Mouse (Mus musculus) hematopoietic stem cell, adult 5-6 weeks (primary cell): ENCODE data around the gene H2-T24. TPM values are rescaled to one million over a fixed set of nuclear protein-coding genes. Genes with fewer than 3 reads are reported as not detected.
"Not testable (repeated sequence)": the region's sequence is repeated elsewhere in the genome, so short reads cannot be mapped to it uniquely, and the experiment has no call there.

Experiments
- ATAC-seq, 2 experiments: fragments of 125-278 bp in 1 of 2; replicated peaks in 1 of 2; 2 replicates each; pipeline ENCODE4 v1.8.0; 2016 to 2017; ENCODE audit warnings: inconsistent platforms in 2 of 2, mild to moderate bottlenecking in 2 of 2, moderate number of reproducible peaks in 2 of 2, low read depth in 1 of 2, moderate TSS enrichment in 1 of 2; ENCODE audit not compliant: low FRiP score in 2 of 2, poor library complexity in 2 of 2, severe bottlenecking in 2 of 2, insufficient read depth in 1 of 2, low TSS enrichment in 1 of 2
- total RNA-seq: library from RNA; stranded (forward); fragments of 172-1452, 232-1000 nt; gene quantifications from 2 replicates; pipeline ENCODE4 v1.2.3, GENCODE M21; 2017

The H2-T24 gene
- 16.8 and 23.6 TPM in 2 replicates for total RNA-seq

DNA sequence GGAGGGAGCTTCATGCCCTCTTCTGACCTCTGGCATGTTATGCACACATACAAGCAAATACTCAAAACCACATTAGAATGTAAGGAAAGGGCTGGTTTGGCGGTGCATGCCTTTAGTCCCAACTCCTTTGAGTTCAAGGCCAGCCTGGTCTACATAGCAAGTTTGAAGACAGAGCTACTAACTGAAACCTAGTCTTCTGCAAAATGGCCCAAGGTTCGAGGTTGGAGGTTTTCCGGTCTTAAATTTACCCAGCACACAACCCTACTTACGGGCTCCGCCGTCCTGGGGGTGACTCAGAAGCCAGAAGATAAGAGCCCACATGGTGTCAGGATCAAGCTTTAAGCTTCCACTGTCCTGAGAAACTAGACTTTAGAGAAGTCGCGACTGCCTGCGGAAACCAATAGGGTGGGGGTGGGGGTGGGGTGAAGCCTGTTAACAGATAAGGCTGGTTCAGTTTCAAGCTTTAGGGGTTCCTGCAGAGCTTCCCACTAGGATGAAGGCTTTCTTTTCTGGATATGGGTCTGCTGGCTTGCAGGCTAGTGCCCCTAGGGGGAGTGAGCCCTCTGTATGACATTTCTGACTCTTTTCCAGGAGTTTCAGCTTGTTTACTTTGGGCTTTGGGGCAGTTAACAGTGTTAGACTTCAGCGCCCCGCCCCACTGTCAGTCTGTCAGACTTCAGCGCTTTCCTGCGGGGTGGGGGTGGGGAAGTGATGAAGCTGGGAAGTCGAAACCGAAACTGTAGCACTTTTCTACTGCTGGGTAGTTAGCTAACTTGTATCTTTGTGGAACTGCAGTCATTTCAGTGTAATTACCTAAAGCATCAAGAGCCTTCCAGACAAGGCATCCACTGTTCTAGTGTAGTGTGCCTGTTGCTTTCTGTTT is at the start of gene H2-T24:
H2-T24 (minus strand) TSS at position 370 of the 883 bp plus-strand sequence.
- peak; percentile 91 to 92 for ATAC-seq

DNA sequence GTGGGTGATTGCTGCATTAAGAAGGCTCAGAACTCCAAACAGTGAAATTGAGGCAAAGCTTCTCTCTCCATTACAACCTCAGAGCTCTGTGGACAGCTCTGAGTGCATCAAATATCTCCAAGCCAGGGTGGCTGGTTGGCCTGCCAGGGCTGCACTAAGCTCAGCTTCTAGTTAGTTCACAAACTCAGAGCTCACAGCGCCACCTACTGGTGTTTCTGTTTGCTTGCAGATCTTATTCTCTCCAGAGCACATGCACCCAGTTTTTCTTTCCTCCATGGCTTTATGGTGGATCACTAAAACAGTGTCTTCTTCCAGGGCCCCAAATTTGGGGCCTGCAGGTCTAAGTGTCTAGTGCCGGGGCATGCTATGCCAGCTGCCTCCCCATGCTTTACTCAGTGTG is 40.5 kb upstream of the H2-T24 start:
- ATAC-seq, result peak; percentile 58 to 78

GRCm38 (mm10) chr17:36058362-36058761 is 38.0 kb upstream of the H2-T24 start, which contains the start of gene Gm11127:
Gene Gm11127, minus strand, starts transcription at chr17:36058371.
- ATAC-seq, result not testable (repeated sequence)

- not testable (repeated sequence) for ATAC-seq
Measured at GRCm38 (mm10) chr17:36057927-36058326, 37.6 kb upstream of the H2-T24 start.

GRCm38 (mm10) chr17:36043286-36043685 is 22.9 kb upstream of the H2-T24 start:
- ATAC-seq, result no peak

DNA sequence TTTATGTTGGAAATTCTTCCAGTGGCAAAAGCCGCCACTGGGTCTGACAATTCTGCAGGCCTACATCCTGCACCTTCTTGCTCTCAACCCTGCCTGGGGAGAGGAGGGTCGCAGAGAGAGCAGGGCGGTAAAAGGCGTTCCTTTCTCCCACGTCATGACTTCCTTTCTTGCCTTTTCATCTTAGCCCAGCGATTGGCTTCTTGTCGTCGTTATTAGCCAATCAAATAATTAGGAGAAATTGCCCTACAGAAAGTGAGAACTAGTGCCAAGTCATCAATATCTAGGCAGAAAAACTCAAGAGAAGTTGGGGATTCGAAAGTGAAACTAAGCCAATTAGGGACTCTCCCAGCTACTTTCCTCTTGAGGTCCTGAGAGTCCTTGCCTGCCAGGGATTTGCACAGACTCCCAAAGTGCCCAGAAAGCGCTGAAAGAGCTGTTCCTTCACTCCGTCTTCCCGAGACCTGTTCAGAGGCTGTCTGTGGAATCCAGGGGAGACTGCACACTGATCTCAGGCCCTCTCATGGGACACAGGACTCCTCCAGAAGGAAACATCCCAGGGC is 22.3 kb upstream of the H2-T24 start, which contains the start of the genes H2-T22 and Gm6034:
H2-T22 (minus strand) TSS at position 138 of the 560 bp plus-strand sequence.
Gm6034 (plus strand) TSS at position 352 of the 560 bp plus-strand sequence.
- ATAC-seq, result peak; percentile 93 to 96

GRCm38 (mm10) chr17:36042055-36042454 is 21.7 kb upstream of the H2-T24 start:
- ATAC-seq, result not testable (repeated sequence)

DNA sequence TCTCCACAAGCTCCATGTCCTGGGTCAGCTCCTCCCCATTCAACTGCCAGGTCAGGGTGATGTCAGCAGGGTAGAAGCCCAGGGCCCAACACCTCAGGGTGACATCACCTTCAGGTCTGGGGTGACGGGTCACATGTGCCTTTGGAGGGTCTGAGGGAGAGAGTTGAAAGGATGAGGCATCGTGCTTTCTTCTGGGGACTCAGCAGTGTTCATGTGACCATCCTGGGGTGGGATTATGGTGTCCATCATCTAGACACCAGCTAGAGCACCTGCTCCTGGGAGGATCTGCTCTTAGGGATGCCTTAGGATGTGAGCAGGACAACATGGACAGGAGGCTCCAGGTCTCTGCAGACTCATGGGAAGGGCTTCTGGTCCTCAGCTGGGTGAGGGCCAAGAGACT is 20.2 kb upstream of the H2-T24 start:
- ATAC-seq, result not testable (repeated sequence)

DNA sequence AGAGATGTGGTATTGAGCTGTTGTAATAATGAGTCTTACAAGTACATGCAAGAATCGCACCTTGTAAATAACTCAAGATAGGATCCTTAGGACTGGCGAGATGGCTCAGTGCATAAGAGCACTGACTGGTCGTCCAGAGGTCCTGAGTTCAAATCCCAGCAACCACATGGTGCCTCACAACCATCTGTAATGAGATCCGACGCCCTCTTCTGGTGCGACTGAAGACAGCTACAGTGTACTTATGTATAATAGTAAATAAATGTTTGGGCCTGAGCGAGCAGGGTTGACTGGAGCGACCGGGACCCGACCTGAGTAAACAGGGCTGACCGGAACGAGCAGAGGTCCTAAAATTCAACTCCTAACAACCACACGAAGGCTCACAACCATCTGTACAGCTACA is 15.8 kb upstream of the H2-T24 start:
- not testable (repeated sequence) for ATAC-seq

DNA sequence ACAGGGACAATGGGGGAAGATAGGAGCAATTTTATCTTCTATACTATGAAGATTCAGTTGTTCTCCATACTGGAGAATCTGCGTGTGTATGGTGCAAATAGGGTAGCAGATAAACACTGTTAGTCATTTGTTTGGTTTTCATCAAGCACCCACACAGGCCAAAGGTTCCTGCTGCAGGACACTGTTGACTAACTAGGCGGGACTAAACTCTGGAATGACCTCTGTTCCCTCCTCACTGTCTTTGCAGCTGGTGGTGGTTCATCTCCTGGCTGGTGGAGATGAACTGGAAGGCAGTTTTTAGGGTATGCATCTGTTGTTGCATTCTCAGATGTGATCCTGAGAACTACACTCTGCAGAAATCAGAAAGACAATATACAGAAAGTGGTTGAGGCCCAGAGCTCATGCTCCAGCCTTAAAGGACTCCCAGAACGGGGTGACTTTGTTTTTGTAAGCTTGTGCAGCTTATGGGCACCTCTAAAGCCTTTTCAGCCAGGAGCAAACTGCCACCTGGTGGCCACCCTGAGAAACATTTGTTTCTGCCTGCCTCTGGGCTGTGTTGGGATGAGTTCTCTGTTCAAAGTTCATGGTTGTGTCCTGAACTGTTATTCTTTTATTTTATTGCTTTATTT is 14.8 kb upstream of the H2-T24 start:
- peak; percentile 40 to 54; a peak in 2 of 4 replicates for ATAC-seq

DNA sequence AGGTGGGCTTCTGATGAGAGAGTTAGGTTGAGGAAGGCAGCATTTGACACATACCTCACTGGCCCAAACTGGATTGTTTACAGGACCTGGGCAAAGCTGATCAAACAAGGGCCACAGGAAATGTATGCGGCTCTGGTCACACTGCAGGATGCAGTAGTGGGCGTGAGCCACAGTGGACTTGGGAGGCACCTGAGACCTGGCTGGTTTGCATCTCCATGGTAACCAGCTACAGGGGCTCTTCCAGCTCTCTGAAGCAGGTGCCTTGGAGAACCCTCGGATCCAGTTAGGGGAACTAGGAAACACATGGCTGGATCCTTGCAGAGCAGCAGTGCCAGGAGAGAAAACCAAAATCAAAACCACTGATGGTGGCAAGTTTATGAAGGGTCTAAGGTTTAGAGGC is 14.2 kb upstream of the H2-T24 start:
- not testable (repeated sequence) for ATAC-seq

GRCm38 (mm10) chr17:36032351-36032875 is 12.1 kb upstream of the H2-T24 start, which contains the start of gene H2-T23:
Gene H2-T23, minus strand, starts transcription at chr17:36032855.
- ATAC-seq, result peak; percentile 82 to 88

DNA sequence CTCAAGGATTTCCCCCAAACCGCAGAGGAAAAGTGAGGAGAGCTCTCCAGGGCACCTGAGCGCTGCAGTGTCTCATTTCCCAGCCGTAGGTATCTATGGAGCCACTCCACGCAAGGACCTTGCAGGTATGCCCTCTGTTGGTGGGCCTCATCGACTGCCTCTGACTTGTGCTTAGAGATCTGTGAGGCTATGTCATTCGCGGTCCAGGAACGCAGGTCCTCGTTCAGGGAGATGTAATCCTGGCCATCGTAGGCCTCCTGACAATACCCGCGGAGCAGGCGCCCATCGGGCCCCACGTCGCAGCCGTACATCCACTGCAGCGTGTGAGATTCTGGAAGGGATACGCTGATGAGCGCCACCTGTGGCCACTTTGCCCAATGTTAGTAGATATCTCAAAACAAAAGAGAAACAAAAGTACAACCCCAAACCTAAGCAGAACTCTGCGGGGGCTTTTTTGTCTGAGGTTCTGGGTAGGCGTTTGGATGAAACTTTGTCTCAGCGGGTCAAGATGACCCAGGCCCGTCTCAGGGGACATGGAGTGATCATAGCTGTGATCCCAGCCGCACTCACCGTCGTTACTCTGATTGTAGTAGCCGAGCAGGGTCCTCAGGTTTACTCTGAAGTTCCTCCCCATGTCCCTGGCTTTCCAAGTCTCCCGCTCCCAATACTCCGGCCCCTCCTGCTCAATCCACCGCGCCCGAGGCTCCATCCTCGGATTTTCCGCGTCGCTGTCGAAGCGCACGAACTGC is 11.4 kb upstream of the H2-T24 start:
- ATAC-seq, result peak; percentile 77 to 87

GRCm38 (mm10) chr17:36030703-36031582 is 10.6 kb upstream of the H2-T24 start:
- not testable (repeated sequence) for ATAC-seq

DNA sequence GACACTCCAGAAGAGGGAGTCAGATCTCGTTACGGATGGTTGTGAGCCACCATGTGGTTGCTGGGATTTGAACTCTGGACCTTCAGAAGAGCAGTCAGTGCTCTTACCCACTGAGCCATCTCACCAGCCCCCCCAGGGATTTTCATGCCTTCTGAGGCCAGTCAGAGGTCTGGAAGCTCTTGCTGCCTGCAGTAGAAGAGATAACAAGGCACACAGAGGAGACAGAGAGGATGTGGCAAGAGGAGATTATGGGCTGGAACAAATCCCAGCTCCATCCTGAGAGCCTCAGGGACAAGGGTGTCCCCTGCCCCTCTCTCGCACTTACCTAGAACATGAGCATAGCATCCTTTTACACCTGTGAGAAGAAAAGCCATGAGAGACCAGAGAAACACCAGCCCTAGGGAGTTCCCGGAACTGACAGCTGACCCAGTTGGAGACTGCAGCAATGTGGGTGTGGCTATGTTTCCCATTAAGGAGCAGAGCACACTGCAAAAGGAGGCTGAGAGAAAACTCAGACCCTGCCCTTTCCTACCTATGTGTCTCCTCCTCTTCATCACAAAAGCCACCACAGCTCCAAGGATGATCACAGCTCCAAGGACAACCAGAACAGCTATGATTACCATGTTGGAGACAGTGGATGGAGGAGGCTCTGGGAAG is 9.8 kb upstream of the H2-T24 start:
- ATAC-seq, result not testable (repeated sequence)
